Mouse (Mus musculus) stomach, embryonic 16.5 days (tissue): ENCODE measurements around the gene Zfp523. TPM values are rescaled to one million over a fixed set of nuclear protein-coding genes. Genes with fewer than 3 reads are reported as not detected.
"Not testable (repeated sequence)": the region's sequence is repeated elsewhere in the genome, so short reads cannot be mapped to it uniquely, and the experiment has no call there.

Source experiments
- ATAC-seq: fragments of 200-750 bp; cut with Nextera tagmentation; 2 replicates; pipeline ENCODE4 v1.8.0; 2017; ENCODE audit warnings: moderate number of reproducible peaks, moderate TSS enrichment; ENCODE audit not compliant: insufficient read depth, low FRiP score
- H3K27ac ChIP-seq: fragments of 300-500 bp; sonication (generic); 2 replicates; pipeline ENCODE4 v1.5.1; 2014; ENCODE audit warnings: low read length
- H3K27me3 ChIP-seq: fragments of 300-500 bp; sonication (generic); 2 replicates; pipeline ENCODE4 v1.6.1; 2014; ENCODE audit warnings: low read length, control low read depth, mixed read lengths; ENCODE audit not compliant: control insufficient read depth, insufficient read depth
- H3K36me3 ChIP-seq: fragments of 300-500 bp; sonication (generic); 2 replicates; pipeline ENCODE4 v1.6.1; 2014; ENCODE audit warnings: low read length; ENCODE audit not compliant: control insufficient read depth, insufficient read depth
- H3K4me1 ChIP-seq: fragments of 300-500 bp; sonication (generic); 2 replicates; pipeline ENCODE4 v1.6.1; 2014; ENCODE audit warnings: low read length, control low read depth, mixed read lengths; ENCODE audit not compliant: control insufficient read depth, insufficient read depth
- H3K4me2 ChIP-seq: fragments of 300-500 bp; sonication (generic); 2 replicates; pipeline ENCODE4 v1.6.1; 2014; ENCODE audit warnings: low read depth, low read length, mixed read lengths
- H3K4me3 ChIP-seq: fragments of 300-500 bp; sonication (generic); replicated peaks from 2 replicates; pipeline ENCODE4 v1.5.1; 2014; ENCODE audit warnings: mild to moderate bottlenecking, low read length
- H3K9ac ChIP-seq: fragments of 300-500 bp; sonication (generic); 2 replicates; pipeline ENCODE4 v1.6.1; 2014; ENCODE audit warnings: low read length
- H3K9me3 ChIP-seq: fragments of 300-500 bp; sonication (generic); replicated peaks from 2 replicates; pipeline ENCODE4 v1.6.1; 2016; ENCODE audit warnings: low read length, control low read depth; ENCODE audit not compliant: control insufficient read depth
- WGBS: fragments of 180-500 bp; shearing (Covaris S2); extraction: QIAGEN DNeasy Blood & Tissue Kit; methylation state at CpG from one replicate; pipeline ENCODE4 v1.1.7; 2014; 5-methylcytosine and 5-hydroxymethylcytosine counted together
- polyA plus RNA-seq: library from polyadenylated mRNA; unstranded; fragments of >200 nt; fragmentation: Nextera tagmentation; extraction: Ambion mirVana; gene quantifications from 2 replicates; pipeline ENCODE4 v1.2.1, GENCODE M21; 2015

Zfp523 gene
- polyA plus RNA-seq, 1 experiment from 2014 or later = 27.5 TPM

DNA sequence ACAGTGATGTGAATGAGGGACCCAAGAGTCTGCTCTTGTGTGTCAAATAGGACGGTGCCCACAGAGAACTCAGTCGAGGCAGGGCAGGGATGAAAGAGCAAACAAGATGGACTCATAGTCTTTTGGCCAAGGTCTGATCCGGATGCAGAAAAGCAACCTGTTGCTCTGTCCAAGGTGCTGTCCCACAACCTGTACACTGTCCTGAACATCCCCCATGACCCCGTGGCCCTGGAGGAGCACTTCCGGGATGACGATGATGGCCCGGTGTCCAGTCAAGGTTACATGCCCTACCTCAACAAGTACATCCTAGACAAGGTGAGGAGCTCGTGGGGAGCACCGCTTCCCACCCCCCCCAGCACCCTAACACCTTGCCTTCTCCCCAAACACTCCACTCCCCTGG lies 39.9 kb downstream of the Zfp523 start:
- Histone ChIP-seq H3K9me3 (no peaks in the 10 kb centered on the region), H3K4me2 (no peak overlapping the region), H3K4me3 (no peak overlapping the region), H3K27me3 (no peaks in the 10 kb centered on the region), H3K4me1 (peaks cover 16% of the 10 kb centered on the region; the same call in 1 of the 2 replicates), H3K9ac (no peak overlapping the region), H3K27ac (no peak overlapping the region), H3K36me3 (no peaks in the 10 kb centered on the region)
- WGBS = 81% methylated on average over 9 of the region's 9 CpGs
- no peak for ATAC-seq

DNA sequence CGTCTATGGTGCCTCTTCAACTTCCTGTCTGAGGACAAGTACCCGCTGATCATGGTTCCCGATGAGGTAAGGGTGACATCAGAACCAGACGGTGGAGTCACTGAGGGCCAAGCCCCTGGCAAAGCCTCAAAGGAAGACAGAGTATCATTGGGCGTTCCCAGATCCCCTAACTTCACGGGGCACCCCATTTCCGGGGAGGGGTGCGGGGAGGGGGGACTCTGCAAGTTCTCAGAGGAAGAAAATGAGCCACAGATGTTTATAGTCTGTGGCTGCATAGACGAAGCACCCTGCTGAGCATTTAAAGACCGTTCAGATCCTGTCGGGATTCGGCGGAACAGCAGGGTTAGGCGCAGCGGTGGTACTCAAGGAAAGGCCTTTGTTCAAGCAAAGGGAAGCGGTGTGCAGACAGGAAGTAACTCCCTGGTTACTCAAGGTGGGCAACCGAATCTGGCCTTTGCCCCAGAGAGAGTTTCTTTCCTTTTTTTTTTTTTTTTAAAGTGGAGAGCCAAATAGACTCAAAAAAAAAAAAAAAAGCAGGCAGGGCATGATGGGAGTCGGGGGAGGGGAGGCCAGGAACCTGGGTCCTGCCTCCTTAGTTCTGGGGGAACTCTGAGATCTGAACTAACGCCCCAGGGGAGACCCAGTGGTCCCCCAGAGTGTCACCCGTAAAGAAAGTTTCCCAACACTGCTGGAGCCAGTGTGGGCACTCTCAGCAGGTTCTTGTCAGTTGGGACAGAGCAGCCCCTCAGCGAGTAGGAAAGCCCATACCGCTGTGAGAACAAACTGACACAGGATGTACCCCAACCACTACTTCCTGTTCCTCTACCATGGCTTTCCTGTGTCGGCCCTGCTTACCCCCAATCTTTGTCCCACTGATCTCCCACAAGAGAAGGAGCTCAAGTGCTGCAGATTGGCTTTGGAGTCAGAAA lies 41.1 kb downstream of the Zfp523 start:
- ATAC-seq = 0 out of 2 replicates have a peak, but pooled peaks have one; percentile 14
- Histone ChIP-seq H3K4me2 (peak overlapping the region; percentile 25), H3K27ac (peak overlapping the region; percentile 23; the same call in 1 of the 2 replicates)

GRCm38 (mm10) chr17:28222463-28222862 lies 45.5 kb downstream of the Zfp523 start:
- not testable (repeated sequence) for H3K27ac ChIP-seq, ATAC-seq, H3K4me2 ChIP-seq, H3K27me3 ChIP-seq, H3K36me3 ChIP-seq, H3K9ac ChIP-seq, H3K4me3 ChIP-seq, H3K9me3 ChIP-seq
- WGBS = 87% methylated on average over 10 of the region's 10 CpGs
- H3K4me1 ChIP-seq = peaks cover 19% of the 10 kb centered on the region

More for the DNA sequence above, 41.1 kb downstream of the Zfp523 start:
- no peaks in the 10 kb centered on the region for H3K27me3 ChIP-seq
- H3K9me3 ChIP-seq = no peaks in the 10 kb centered on the region
- no peak overlapping the region for H3K4me3 ChIP-seq
- 26% methylated on average over 23 of the region's 23 CpGs for WGBS
- H3K36me3 ChIP-seq = no peaks in the 10 kb centered on the region
- H3K9ac ChIP-seq = peak overlapping the region; percentile 27; the same call in 1 of the 2 replicates
- peaks cover 8% of the 10 kb centered on the region; the same call in 1 of the 2 replicates for H3K4me1 ChIP-seq

- ATAC-seq = peak; percentile 94
- WGBS = 1% methylated on average over 45 of the region's 46 CpGs
- Histone ChIP-seq H3K36me3 (no peaks in the 10 kb centered on the region), H3K27me3 (no peaks in the 10 kb centered on the region), H3K4me1 (peaks cover 12% of the 10 kb centered on the region), H3K4me3 (peak overlapping the region; percentile 65), H3K9me3 (no peaks in the 10 kb centered on the region), H3K4me2 (peak overlapping the region; percentile 99), H3K27ac (peak overlapping the region; percentile 91), H3K9ac (peak overlapping the region; percentile 85)
Measured at GRCm38 (mm10) chr17:28223561-28224391, 46.8 kb downstream of the Zfp523 start.

DNA sequence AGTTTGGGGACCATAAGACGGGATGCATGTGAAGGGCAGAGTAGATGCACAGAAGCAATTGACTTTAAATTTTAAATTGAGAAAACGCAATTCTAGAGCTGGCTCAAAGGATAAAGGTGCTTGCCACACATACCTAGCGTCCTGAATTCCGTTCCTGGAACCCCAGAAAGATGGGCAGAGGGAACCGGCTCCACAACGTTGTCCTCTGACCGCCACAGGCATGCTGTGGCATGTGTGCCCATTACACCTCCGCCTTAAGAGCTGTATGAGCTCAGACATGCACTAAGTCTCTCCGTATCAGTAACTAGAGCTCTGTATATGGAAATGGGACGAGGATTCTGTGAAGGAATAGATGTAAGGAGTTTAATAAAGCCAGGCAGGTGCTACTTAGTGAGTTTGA lies 47.7 kb downstream of the Zfp523 start:
- 74% methylated on average over 10 of the region's 10 CpGs for WGBS
- Histone ChIP-seq H3K27me3 (no peaks in the 10 kb centered on the region), H3K36me3 (no peaks in the 10 kb centered on the region), H3K9me3 (no peaks in the 10 kb centered on the region), H3K27ac (peak overlapping the region; percentile 91), H3K4me1 (peaks cover 12% of the 10 kb centered on the region), H3K9ac (no peak overlapping the region), H3K4me2 (0 out of 2 replicates have a peak overlapping the region, but pooled peaks have one; percentile 99), H3K4me3 (no peak overlapping the region)
- no peak for ATAC-seq

- no peaks in the 10 kb centered on the region for H3K9me3 ChIP-seq
- peak overlapping the region; percentile 28 for H3K4me3 ChIP-seq
- H3K4me2 ChIP-seq = peak overlapping the region; percentile 54
- peak overlapping the region; percentile 39; the same call in 1 of the 2 replicates for H3K27ac ChIP-seq
- 6% methylated on average over 21 of the region's 21 CpGs for WGBS
- peak; percentile 66 for ATAC-seq
- no peaks in the 10 kb centered on the region for H3K36me3 ChIP-seq
- peaks cover 12% of the 10 kb centered on the region for H3K4me1 ChIP-seq
- no peaks in the 10 kb centered on the region for H3K27me3 ChIP-seq
- H3K9ac ChIP-seq = peak overlapping the region; percentile 47; the same call in 1 of the 2 replicates
Measured at GRCm38 (mm10) chr17:28226014-28226413, 49.1 kb downstream of the Zfp523 start.

DNA sequence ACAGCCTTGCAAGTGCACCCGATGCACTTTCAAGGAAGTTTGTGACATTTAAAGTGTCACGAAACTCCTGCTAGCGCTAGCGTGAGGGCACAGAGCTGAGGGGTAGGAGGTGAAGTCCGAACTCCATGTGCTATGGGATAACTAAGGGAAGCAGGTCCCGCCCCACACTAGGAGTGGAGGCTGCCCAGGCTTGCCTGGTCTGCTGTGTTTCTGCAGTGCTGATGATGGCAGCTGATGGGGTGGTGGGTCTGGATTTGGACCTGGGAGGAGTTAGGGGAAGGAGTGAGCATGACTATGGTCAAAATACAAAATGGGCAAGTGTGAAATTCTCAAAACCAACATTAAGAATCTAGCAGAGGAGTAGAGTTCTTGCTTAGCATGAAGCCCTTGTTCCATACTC lies 53.6 kb downstream of the Zfp523 start:
- Histone ChIP-seq H3K27me3 (no peaks in the 10 kb centered on the region), H3K4me2 (no peak overlapping the region), H3K9me3 (no peaks in the 10 kb centered on the region), H3K4me1 (peaks cover 24% of the 10 kb centered on the region), H3K9ac (no peak overlapping the region), H3K36me3 (no peaks in the 10 kb centered on the region), H3K4me3 (no peak overlapping the region), H3K27ac (no peak overlapping the region)
- ATAC-seq = no peak
- 77% methylated on average over 6 of the region's 6 CpGs for WGBS

DNA sequence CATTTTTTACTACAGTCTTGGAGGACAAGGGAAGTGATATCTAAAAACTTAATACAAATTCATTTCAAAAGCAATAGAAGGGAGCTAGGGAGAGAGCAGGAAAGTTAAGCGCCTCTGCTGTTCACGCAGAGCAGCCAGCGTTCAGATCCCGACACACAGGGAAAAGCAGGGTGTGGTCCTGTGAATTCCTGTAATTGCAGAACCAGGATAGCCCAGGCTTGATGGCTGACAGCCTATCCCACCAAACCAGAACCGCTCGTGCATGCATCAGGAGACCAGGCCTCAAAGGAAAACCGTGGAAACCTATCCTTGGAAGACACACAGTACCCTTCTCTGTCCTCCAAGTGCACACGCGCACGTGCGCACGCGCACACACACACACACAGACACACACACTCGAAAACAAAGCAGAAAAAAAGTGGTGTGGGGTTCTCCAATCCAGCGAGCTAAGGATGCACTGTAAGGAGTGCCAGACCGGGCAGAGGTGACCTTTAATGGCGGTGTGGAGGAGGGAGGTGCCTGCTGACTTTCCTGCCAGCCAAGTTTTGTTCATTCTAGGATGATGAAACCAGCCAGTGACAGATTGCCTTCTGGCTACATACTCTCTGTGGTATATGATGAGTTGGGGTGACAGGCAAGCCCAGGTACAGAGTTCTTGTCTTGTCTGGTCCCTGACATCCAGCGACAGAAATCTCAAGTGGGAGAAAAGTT lies 54.3 kb downstream of the Zfp523 start:
- H3K4me2 ChIP-seq = no peak overlapping the region
- H3K36me3 ChIP-seq = no peaks in the 10 kb centered on the region
- 82% methylated on average over 18 of the region's 18 CpGs for WGBS

More for the DNA sequence above, 54.3 kb downstream of the Zfp523 start:
- H3K9me3 ChIP-seq = no peaks in the 10 kb centered on the region
- ATAC-seq = no peak
- no peak overlapping the region for H3K27ac ChIP-seq
- no peak overlapping the region for H3K4me3 ChIP-seq
- no peaks in the 10 kb centered on the region for H3K27me3 ChIP-seq
- H3K9ac ChIP-seq = no peak overlapping the region
- H3K4me1 ChIP-seq = peaks cover 26% of the 10 kb centered on the region
